Mouse (Mus musculus) heart, adult 2 months (tissue): ENCODE measurements at regions not wholly inside any gene's neighbourhood (a gene's known extent, or its start where the extent isn't known, plus 50 kb on each side); places are given as distances from the start of the nearest gene placed in this dataset.

Source experiments
- CTCF ChIP-seq: fragments of 200-600 bp; IDR thresholded peaks from 2 replicates; pipeline ENCODE4 v1.8.1; 2022; ENCODE audit warnings: antibody characterized with exemption, mild to moderate bottlenecking, moderate library complexity
- POLR2A ChIP-seq: fragments of 200-500 bp; IDR thresholded peaks from 2 replicates; pipeline ENCODE4 v1.6.1; 2011; ENCODE audit warnings: mild to moderate bottlenecking, low read depth, low read length, control low read depth; ENCODE audit not compliant: insufficient read depth

DNA sequence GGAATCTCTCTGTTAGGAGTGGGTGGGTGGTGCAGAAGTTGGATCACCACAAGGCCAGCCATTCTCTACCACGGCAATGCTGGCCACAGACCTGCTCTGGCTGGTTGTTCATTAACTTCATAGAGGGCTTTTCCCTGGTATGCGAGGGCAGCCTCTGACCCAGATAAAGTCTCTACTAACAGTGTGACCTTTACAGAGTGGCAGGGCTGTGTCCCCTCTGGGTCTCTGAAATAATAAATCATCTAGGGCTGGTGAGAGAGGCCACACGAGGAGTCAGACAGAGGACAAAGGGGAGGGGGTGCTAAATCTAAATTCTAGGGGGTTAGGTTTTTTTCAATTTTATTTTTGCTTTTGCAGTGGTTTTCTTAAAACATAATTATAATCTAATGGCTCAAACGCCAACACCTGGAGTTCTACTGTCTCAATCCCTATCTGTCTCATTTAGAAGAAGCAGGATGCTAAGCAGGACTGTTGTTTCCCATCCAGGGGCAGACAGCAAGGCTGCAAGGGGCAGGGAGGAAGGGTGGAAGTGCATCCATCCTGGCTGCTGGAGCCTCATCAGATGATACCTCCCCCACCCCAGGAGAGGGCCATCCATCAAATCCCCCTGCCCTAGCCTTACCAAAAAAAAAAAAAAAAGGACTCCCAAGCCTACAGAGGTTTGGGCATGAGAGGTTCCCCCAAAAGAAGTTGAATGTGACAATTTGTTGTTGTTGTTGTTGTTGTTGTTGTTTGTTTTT, 99.6 kb upstream of the Stx16 start:
- TF ChIP-seq POLR2A (no peak), CTCF (no peak)
